Mouse (Mus musculus) liver, embryonic 13.5 days (tissue): Measurements from ENCODE around the gene Phox2b. TPM values are rescaled to one million over a fixed set of nuclear protein-coding genes. Genes with fewer than 3 reads are reported as not detected.

Experiments
- ATAC-seq: fragments of 200-750 bp; cut with Nextera tagmentation; 2 replicates; pipeline ENCODE4 v1.8.0; 2017; ENCODE audit warnings: low read depth, mild to moderate bottlenecking, moderate number of reproducible peaks, moderate library complexity
- DNase-seq: peaks from one replicate; pipeline ENCODE4 v3.0.0; 2022
- H3K27ac ChIP-seq: fragments of 300-500 bp; sonication (generic); 2 replicates; pipeline ENCODE4 v1.5.1; 2015; ENCODE audit warnings: moderate library complexity, mild to moderate bottlenecking, inconsistent platforms
- H3K27me3 ChIP-seq: fragments of 300-500 bp; sonication (generic); 2 replicates; pipeline ENCODE4 v1.6.1; 2015; ENCODE audit warnings: mild to moderate bottlenecking, inconsistent platforms
- H3K36me3 ChIP-seq: fragments of 300-500 bp; sonication (generic); 2 replicates; pipeline ENCODE4 v1.6.1; 2015; ENCODE audit warnings: mild to moderate bottlenecking, inconsistent platforms
- H3K4me1 ChIP-seq: fragments of 300-500 bp; sonication (generic); replicated peaks from 2 replicates; pipeline ENCODE4 v1.6.1; 2015; ENCODE audit warnings: inconsistent platforms
- H3K4me2 ChIP-seq: fragments of 300-500 bp; sonication (generic); 2 replicates; pipeline ENCODE4 v1.6.1; 2015; ENCODE audit warnings: inconsistent platforms, mild to moderate bottlenecking, moderate library complexity
- H3K4me3 ChIP-seq: fragments of 300-500 bp; sonication (generic); replicated peaks from 2 replicates; pipeline ENCODE4 v1.5.1; 2015; ENCODE audit warnings: mild to moderate bottlenecking, inconsistent platforms
- H3K9ac ChIP-seq: fragments of 300-500 bp; sonication (generic); 2 replicates; pipeline ENCODE4 v1.6.1; 2015; ENCODE audit warnings: mild to moderate bottlenecking, inconsistent platforms
- H3K9me3 ChIP-seq: fragments of 300-500 bp; sonication (generic); replicated peaks from 2 replicates; pipeline ENCODE4 v1.6.1; 2016; ENCODE audit warnings: inconsistent platforms
- WGBS: fragments of 180-500 bp; shearing (Covaris S2); methylation state at CpG from one replicate; pipeline ENCODE4 v1.1.7; 2015; ENCODE audit not compliant: insufficient replicate concordance; 5-methylcytosine and 5-hydroxymethylcytosine counted together
- polyA plus RNA-seq: library from polyadenylated mRNA; unstranded; fragments of >200 nt; fragmentation: Nextera tagmentation; extraction: Ambion mirVana; gene quantifications from 2 replicates; pipeline ENCODE4 v1.2.1, GENCODE M21; 2015

Phox2b gene
- 0.06 and 0.14 TPM in 2 replicates for polyA plus RNA-seq

DNA sequence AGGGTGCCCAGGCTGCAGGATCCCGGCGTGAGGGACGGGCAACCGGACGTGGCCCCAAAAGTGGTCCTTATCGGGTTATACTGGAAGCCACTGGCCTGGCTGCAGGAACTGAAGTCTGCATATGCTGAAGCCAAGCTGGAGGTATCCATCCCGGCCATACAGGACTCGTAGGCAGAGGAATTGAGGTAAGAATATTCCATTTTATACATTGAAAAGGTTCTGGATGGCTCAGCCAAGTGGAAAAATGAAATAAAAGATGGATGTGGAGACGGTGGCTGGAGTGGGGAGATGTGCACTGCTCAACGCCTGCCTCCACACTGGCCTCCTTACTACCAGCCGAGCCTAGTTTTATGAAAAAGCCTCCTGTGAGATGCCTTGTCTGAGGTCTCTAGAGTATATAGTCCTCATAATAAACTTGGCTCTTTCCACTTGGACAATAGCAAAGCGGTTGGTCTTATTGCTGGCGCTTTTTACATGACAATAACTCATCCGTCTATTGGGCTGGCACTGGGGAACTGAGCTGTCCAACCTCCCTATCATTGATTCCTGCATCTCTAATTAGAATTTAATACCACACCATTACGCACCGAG is at the start of gene Phox2b:
Gene Phox2b (minus strand): TSS at position 569 of the 591 bp plus-strand sequence.
- no peak within 1 kb of the TSS for H3K27ac ChIP-seq
- no peak within 1 kb of the TSS for H3K9ac ChIP-seq
- peaks cover 99% of the 10 kb centered on the region for H3K27me3 ChIP-seq
- WGBS: 3% methylated on average over 16 of the region's 16 CpGs
- no peaks in the 10 kb centered on the region for H3K9me3 ChIP-seq
- no peak for ATAC-seq
- no peaks in the 10 kb centered on the region for H3K36me3 ChIP-seq
- no peak within 1 kb of the TSS for H3K4me2 ChIP-seq
- DNase-seq: no peak
- peaks cover 4% of the 10 kb centered on the region for H3K4me1 ChIP-seq
- no peak within 1 kb of the TSS for H3K4me3 ChIP-seq

DNA sequence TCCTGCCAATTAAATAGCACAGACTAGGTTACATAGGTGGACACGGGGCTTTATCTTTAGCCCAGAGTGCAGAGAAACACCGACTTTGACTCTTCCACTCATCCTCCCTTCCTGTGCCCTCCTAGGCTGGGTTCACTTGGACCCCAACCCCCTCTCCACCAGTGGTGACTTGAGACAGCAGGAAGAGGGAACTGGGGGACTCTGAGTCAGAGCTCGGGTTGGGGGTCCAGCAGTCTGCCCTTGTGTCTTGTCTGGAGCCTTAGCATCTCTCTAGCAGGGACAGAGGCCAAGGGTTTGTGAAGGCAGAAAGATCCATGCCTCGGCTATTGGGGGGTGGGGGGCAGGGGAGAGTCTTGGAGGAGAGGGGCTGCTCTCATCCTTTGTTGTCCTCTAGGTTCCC is 43.5 kb upstream of the Phox2b start:
- no peak overlapping the region for H3K27ac ChIP-seq
- DNase-seq (no peak), ATAC-seq (no peak)
- H3K4me3 ChIP-seq: no peak overlapping the region
- no peak overlapping the region for H3K9ac ChIP-seq
- WGBS: 48% methylated on average over 4 of the region's 4 CpGs
- no peaks in the 10 kb centered on the region for H3K36me3 ChIP-seq
- H3K9me3 ChIP-seq: no peaks in the 10 kb centered on the region
- no peak overlapping the region for H3K4me2 ChIP-seq
- 0 out of 2 replicates have a peak, but pooled peaks cover 3% of the 10 kb centered on the region for H3K27me3 ChIP-seq
- no peaks in the 10 kb centered on the region for H3K4me1 ChIP-seq

DNA sequence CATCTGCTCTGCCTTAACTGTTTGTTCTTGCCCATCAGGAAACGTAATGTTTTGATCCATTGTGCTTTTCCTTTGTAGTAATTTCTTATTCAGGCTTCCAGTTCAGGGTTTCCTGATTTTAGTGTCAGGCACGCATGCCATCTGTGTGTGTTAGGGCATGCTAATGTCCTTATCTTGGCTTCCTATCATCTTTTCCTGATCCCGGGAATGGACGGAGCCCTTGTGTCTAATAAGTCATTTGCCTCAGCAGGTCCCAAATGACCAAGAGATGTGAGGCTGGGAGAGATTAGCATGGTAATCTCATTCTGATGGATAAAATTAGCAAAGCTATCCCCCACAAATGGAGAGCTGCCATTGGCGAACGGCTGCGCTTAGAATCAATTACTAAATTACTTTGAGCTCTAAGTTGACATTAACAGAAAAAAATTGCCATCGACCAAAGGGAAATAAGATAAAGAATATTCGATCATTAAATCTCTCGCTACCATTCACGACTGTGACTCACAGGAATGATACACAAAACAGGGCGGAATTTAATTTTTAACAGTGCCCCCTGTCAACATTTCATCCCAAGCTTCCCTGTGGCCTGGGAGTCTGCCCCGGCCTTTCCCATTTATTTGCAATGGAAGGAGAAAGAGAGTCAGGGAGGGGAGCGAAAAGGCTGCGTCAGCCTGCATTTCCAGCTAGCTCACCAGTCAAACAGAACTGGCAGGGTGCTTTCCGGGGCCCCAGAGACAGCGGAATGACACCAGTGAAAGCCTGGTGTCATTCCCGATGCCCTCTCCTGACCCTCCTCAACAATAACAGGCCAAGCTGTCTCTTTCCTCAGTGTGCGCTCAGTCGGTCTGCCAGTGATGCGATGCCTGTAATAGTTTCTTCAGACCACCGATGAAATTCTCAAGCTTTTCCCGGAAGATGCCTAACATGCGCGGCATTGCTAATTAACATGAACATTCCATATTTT is 40.2 kb upstream of the Phox2b start:
- Histone ChIP-seq H3K9ac (no peak overlapping the region), H3K4me3 (no peak overlapping the region), H3K4me2 (no peak overlapping the region), H3K9me3 (no peaks in the 10 kb centered on the region), H3K27ac (no peak overlapping the region), H3K4me1 (no peaks in the 10 kb centered on the region), H3K27me3 (0 out of 2 replicates have a peak, but pooled peaks cover 3% of the 10 kb centered on the region), H3K36me3 (no peaks in the 10 kb centered on the region)
- DNase-seq (no peak), ATAC-seq (no peak)
- 68% methylated on average over 25 of the region's 25 CpGs for WGBS

GRCm38 (mm10) chr5:67138643-67139042 is 39.5 kb upstream of the Phox2b start:
- Histone ChIP-seq H3K27me3 (0 out of 2 replicates have a peak, but pooled peaks cover 3% of the 10 kb centered on the region), H3K36me3 (no peaks in the 10 kb centered on the region), H3K4me1 (no peaks in the 10 kb centered on the region), H3K9me3 (no peaks in the 10 kb centered on the region), H3K4me2 (no peak overlapping the region), H3K27ac (no peak overlapping the region), H3K9ac (no peak overlapping the region), H3K4me3 (no peak overlapping the region)
- WGBS: 61% methylated on average over 8 of the region's 8 CpGs
- no peak for ATAC-seq
- DNase-seq: no peak

DNA sequence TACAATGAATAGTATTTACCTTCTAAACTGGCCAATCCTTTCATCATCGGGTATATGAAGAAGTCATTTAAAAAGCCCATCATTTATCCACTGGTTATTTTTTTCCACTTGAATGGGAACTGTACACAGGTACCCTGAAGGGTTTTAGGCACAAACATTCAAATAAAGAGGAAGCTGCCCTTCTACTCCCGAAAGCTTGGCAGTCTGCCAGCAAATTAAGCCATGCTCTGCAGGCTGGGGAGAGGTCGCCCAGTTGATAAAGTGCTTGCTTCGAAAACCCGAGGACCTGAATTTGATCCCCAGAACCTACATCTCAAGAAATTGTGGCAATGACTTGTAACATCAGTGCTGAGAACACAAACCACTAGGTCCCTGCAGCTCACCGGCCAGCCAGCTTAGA is 35.6 kb upstream of the Phox2b start:
- Histone ChIP-seq H3K9me3 (no peaks in the 10 kb centered on the region), H3K27me3 (no peaks in the 10 kb centered on the region), H3K27ac (no peak overlapping the region), H3K4me3 (no peak overlapping the region), H3K4me1 (no peaks in the 10 kb centered on the region), H3K9ac (no peak overlapping the region), H3K4me2 (no peak overlapping the region), H3K36me3 (no peaks in the 10 kb centered on the region)
- 48% methylated on average over 6 of the region's 6 CpGs for WGBS
- ATAC-seq (no peak), DNase-seq (no peak)

- Histone ChIP-seq H3K4me1 (no peaks in the 10 kb centered on the region), H3K4me2 (no peak overlapping the region), H3K27me3 (no peaks in the 10 kb centered on the region), H3K36me3 (no peaks in the 10 kb centered on the region), H3K27ac (no peak overlapping the region), H3K4me3 (no peak overlapping the region), H3K9ac (no peak overlapping the region), H3K9me3 (no peaks in the 10 kb centered on the region)
- 49% methylated on average over 2 of the region's 2 CpGs for WGBS
- ATAC-seq (no peak), DNase-seq (no peak)
Measured at GRCm38 (mm10) chr5:67131671-67132070, 32.6 kb upstream of the Phox2b start.

- H3K27ac ChIP-seq: no peak overlapping the region
- H3K27me3 ChIP-seq: peaks cover 48% of the 10 kb centered on the region
- H3K4me2 ChIP-seq: no peak overlapping the region
- H3K9me3 ChIP-seq: no peaks in the 10 kb centered on the region
- H3K9ac ChIP-seq: no peak overlapping the region
- H3K4me3 ChIP-seq: no peak overlapping the region
- ATAC-seq (no peak), DNase-seq (no peak)
- no peaks in the 10 kb centered on the region for H3K4me1 ChIP-seq
- no peaks in the 10 kb centered on the region for H3K36me3 ChIP-seq
- WGBS: 61% methylated on average over 2 of the region's 2 CpGs
Measured at GRCm38 (mm10) chr5:67106261-67106660, 7.2 kb upstream of the Phox2b start.

DNA sequence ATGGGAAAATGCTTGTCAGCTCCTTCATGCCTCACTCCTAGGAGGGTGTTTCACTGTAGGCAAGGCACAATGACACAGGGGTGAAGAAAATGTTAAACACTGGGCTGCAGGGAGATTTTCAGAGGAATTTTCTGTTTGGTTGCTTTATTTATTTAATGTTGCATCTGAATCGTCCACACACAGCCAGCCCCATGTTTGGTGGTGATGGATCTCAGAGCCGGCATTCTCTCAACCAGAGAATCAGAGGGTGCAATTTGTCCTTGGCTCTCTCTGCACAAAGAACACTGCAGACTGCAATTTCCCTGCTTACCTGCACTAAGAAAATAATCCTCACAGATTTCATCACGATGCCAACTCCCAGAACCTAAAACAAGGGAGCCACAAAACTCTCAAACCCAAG is 3.9 kb upstream of the Phox2b start:
- ATAC-seq (no peak), DNase-seq (no peak)
- Histone ChIP-seq H3K9ac (no peak overlapping the region), H3K4me1 (no peaks in the 10 kb centered on the region), H3K9me3 (no peaks in the 10 kb centered on the region), H3K27me3 (peaks cover 78% of the 10 kb centered on the region), H3K4me2 (no peak overlapping the region), H3K27ac (no peak overlapping the region), H3K4me3 (no peak overlapping the region), H3K36me3 (no peaks in the 10 kb centered on the region)
- 19% methylated on average over 3 of the region's 3 CpGs for WGBS

GRCm38 (mm10) chr5:67101793-67102600 is 2.9 kb upstream of the Phox2b start:
- Histone ChIP-seq H3K4me1 (no peaks in the 10 kb centered on the region), H3K4me3 (no peak overlapping the region), H3K4me2 (no peak overlapping the region), H3K27me3 (peaks cover 88% of the 10 kb centered on the region), H3K9ac (no peak overlapping the region), H3K27ac (no peak overlapping the region), H3K9me3 (no peaks in the 10 kb centered on the region), H3K36me3 (no peaks in the 10 kb centered on the region)
- 4% methylated on average over 28 of the region's 28 CpGs for WGBS
- DNase-seq (no peak), ATAC-seq (no peak)

DNA sequence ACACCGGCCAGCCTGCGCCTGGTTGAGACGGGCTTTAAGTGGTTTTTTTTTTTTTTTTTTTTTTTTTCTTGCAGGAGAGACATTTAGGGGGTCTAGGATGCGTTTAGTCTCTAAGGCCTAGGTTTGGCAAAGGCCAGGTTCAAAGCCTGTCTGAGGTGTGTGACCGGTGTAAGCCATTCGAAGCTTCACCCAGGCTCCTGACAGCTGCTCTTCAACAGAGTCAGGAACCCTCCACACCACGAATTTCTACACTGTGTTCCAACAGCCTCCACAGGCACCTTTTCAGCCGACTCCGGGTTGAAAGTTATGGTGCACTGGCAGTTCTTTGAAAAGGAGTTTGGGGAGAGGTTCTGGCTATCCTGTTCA is 2.3 kb upstream of the Phox2b start:
- Histone ChIP-seq H3K27me3 (peaks cover 94% of the 10 kb centered on the region), H3K4me2 (no peak overlapping the region), H3K36me3 (no peaks in the 10 kb centered on the region), H3K9me3 (no peaks in the 10 kb centered on the region), H3K4me1 (no peaks in the 10 kb centered on the region), H3K27ac (no peak overlapping the region), H3K4me3 (no peak overlapping the region), H3K9ac (no peak overlapping the region)
- ATAC-seq (no peak), DNase-seq (no peak)
- 5% methylated on average over 9 of the region's 9 CpGs for WGBS
